Mouse (Mus musculus): ENCODE measurements around the gene Ddr1.

Gene Ddr1

DNA sequence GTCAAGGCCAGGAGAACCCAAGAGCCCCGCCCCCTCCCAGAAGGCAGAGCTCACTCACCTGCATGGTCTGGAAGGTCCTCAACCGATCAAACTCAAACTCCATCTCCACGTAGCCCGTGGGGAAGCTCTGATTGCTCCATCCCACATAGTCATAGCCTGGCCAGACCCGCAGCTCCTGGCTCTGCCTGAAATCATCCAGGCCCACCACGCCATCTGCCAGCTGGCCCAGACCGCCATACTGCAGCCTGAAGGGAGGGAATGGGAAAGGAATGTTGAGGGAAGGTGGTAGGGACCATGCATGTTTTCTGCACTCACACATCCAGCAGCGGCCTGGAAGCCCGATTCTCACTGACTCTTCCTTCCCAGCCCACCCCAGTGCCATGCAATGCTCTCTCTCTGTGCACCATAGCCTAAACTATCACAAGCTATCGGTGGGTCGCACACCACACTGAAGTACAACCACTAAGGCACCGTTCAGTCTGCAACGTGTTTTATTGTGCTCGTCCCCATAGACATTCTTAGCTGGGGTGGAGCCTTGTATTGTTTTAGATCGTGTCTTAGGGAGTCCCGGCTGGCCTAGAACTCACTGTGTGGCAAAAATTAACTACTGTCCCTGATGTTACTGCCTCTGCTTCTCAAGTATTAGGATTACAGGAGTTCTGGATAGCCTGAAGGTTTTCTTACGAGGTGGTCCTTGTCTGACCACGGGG lies 14.3 kb downstream of the Ddr1 start:
- DNase-seq, result no peak

DNA sequence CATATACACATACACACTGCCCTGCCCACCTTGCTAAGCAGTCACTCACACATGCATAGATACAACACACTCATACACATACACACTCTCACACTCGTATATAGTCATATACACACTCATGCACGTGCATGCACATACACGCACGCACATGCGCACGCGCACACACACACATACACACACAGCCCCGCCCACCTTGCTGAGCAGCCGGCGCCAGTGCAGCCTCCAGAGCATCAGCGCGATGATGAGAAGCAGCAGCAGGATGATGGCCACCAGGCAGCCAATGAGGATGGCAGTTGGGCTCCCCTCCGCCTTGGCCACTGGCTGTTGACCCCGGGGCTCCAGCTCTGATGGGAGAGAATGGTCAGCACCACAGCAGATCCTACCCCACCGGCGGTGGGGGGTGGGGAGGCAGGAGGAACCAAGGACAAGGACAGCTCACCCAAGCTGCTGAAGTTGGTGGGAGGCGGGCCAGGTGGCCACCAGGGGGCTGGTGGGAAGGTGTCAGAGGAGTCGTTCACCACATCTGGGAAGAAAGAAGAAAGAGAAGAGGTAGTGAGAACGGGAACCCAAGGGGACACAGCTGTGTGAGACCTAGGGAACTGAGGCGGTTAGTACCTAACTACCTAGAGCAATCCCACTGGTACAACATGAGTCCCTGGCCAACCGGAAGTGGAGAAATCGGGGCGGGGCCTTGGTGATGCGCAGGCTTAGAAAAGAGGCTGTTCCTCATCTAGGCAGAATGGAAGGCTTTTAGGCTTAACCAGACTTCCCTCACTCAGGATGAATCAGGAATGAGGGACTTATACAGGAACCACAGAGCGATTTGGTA lies 15.9 kb downstream of the Ddr1 start:
- no peak for DNase-seq

DNA sequence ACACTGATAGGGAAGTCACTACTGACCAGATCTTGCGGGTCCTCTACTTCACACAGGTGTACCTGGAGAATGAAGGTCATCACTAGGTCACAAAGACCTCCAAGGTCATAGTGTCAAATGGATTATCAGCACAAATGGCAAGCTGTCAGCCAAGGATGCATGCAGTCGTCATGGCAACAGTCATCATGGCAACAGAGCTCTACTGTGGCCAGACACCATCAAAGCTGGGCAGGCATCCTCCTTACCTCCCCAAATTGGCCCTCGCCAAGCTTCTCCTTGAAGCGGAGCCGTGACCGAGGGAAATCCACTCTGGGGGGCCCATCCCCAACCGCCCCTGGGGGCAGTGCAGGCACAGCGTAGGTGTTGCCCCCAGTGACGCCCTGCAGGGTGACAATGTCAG lies 19.4 kb downstream of the Ddr1 start:
- no peak for DNase-seq

DNA sequence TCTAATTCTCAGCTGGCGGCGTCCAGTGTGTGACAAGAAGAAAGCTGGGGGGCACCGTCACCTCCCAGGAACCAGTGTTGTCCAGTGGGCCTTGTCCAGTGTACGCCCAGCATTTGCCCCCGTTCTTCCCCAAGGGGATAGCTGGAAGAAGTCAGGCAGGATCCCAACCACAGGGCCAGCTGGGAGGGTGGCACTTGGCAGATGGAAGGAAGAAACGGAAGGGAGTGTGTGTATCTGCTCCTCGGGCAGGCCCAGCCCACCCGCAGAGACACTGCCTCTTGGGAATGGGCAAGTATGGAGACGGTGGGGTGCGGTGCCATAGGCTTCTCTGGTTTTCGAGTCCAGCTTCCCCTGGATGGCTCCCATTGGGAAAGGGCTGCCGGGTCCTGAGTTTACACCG lies 22.4 kb downstream of the Ddr1 start:
- DNase-seq, result no peak

DNA sequence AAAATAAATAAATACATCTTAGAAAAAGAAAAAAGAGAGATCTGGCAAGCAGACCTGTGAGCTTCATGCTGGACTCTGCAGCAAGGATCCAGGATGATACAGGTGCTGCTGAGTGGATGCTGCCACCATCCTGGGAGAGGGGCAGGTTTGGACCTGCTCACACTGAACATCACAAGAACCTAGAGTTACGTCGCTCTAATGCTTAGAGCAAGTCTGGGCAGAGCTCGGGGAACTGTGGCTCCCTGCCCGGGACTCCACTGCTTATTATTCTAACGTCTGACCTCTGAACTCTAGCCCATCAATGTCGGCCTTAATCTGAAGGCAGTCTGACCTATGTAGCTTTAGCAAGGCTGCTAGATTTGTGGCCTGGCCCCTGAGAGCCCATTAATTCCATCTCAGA lies 23.8 kb downstream of the Ddr1 start:
- no peak for DNase-seq

DNA sequence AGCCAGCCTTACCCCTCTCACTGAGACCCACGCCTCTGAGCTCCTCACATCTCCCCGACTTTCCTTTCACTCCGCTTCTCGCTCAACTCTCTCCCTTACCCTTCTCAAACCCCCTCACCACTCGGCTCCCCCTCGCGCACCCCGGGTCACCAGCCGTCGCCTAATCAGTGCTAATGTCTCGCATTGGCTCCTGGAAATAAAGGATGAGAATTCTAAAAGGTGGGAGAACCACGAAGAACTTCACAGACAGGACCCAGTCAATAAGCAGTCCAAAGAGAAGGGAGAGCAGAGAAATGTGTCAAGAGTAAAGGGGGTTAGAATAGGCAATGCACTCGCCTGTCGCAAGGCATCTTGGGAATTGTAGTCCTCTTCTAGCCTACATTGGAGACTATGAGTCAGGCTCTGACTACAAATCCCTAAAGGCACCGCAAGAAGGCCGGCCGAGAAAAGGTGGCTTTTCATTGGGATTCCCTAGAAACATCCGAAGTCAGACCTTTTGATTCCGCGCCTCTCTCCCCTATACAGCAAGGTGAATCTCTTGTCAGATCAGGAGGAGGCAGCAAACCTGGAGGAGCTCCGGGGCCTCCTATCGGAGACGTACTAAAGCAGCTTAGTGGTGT lies 30.9 kb downstream of the Ddr1 start, which contains the start of gene Gtf2h4:
Gtf2h4 (minus strand) TSS at position 324 of the 620 bp plus-strand sequence.
- peak; percentile 87 to 95 for DNase-seq

DNA sequence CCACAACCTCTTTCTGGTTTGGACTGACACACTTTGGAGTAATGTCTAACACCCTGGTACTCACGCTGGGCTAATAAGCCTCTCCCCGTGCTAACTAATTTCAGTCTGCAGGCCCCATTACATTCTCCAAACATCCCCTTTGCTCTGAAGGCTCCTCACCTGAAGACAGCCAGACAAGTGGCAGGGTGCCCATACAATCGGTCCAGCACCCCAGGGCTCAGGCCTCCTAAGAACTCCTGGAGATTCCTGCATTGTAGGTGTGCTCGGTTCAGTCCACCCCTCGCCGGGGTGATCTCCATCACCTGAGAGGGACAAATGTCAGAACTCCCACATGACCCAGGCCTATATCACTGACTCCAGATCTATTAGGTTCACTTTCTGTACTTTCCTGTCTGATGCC lies 31.9 kb downstream of the Ddr1 start:
- no peak for DNase-seq

DNA sequence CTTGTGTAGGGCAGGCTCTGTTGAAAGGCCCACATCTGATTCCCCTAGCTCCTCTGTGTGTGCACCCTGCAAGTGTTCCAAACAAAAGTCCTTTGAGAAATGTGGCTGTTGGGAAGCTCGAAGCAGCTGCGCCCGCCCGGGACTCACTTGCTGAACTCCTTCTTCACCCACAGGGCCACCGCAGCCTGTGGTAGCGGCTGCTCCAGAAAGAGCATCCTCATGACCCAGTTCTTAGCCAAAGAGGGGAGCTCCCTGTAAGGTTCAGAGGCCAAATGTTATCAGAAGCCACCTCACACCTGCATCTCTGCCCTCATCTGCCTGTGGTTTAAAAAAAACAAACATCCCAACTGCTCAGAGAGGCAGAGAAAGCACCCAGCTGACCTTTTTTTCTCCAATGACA lies 32.6 kb downstream of the Ddr1 start:
- no peak for DNase-seq

DNA sequence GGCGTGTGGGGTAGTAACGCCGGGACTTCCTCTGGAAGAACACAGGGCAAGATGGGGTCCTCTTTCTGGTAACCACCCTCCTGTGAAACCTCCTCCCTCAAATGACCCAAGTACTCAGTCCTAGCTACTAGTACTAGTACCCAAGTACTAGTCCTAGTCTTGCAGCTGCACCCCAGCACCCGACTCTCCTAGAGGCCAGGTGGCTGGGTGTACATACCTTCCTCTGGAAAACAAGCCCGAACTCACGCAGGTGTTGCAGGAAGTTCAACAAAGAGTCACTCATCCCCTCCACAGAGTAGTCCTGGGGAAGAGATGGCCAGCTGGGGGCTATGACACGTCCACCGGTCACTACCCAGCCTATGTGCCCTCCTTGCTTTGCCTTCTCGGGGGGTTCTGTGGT lies 34.7 kb downstream of the Ddr1 start:
- no peak for DNase-seq

DNA sequence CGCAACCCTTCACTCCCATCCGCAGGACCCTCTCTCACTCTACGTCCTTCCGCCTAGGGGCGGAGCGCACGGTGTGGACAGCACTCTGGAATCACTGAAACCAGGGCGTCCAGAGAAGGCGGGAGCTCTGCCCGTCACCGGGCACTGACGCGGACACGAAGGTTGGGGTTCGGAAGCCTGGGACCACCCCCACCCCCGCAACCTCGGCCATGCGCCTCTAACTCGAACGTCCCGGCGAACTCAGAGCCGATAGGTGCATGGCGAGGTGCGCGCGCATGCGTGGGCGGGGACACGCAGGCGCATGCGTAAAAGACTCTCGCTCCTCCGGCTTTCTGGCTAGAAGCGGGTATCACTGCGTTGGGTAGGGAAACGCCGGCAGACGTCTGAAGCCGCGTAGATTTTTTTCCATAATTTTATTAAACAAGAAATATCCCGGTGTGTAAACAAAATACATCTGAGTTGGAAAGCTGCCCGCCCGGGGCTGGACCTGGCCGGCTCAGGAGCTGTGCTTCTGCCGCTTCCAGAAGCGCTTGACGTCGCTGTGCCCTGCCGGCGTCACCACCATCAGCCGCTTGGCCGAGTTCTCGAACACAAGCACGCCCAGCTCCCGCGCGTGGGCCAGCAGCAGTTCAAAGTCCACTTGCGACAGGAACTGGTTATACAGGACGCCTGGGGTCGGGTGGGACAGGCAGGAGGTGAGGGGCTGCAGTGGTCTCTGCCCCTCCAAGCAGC lies 36.9 kb downstream of the Ddr1 start, which contains the start of gene Vars2:
Vars2 (minus strand) TSS at position 259 of the 732 bp plus-strand sequence.
- peak; percentile 95 to 99 for DNase-seq

DNA sequence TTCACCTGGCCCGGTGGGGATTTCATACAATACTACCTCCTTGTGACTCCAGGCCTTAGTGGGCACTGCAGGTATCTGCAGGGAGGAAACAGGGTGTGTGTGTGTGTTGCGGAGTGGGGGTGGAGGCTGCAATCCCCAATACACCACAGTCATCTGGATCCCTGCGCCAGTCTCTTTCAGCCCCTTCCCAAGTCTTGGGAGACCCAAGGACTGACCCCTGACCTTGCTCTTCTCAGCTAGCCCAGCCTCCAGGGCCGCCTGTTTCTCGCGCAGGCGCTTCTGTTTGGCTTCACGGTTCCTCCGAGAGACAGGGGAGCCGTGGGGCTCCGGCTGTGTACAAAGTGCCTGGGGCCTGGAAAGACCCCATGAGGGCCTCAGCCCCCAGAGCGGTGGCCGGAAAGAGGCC lies 37.6 kb downstream of the Ddr1 start:
- DNase-seq, result peak in 1 of 2 experiments; percentile 34

DNA sequence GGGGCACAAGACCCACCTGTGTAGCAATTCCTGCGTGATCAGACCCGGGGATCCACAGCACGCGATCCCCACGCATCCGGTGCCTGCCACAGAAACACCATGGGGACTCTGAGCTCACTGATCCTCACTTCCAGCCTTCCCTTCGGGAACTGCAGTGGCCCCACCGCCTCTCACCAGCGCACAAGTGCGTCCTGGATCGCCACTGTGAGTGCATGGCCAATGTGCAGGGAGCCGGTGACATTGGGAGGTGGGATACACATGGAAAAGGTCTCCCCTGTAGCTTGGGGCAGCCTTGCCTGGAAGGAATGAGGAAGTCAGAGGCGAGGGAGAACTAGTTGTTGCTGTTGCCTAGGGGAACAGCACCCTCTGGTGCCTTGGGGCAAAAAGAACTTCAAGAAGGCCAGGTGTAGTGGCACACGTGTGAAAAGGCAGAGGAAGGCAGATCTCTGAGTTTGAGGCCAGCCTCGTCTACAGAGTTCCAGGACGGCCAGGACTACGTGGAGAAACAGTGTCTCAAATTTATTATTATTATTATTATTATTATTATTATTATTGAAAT lies 38.4 kb downstream of the Ddr1 start:
- DNase-seq, result no peak

DNA sequence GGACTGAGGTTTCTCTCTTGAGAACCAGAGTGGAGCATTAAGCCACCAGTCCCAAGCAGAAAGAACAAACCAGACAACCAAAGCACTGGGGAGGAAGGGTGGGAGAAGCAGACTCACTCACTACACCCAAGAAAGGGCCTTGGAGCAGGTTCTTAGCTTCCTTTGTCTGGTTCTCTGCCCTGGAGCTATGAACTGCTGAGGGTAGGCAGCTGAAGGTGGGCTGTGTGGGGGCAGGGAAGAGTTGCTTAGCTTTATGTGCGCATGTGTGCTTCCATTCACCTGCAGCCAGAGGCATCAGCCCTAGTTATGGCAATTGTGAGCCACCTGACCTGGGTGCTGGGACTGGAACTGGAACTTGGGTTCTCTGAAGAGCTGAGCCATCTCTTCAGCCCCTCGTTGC lies 51.3 kb downstream of the Ddr1 start:
- no peak for DNase-seq

DNA sequence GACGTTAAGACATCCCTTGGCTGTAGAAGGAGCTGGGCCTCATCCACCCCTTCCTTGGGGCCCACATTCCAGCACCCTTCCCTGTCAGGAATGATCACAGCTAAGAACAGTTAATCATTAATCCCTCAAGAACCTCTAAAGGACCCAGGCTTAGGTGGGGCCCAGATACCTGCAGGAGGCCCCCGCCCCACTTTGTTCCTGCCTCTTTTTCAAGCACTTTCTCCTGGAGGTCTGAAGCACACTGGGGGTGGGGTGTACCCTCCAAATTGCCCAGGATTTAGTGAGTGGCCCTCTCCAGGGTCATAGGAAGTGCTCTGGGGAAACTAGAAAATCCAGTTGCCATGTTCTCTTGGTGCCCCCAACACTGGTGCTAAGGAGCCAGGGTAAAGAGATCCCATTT lies 55.0 kb downstream of the Ddr1 start:
- no peak for DNase-seq

DNA sequence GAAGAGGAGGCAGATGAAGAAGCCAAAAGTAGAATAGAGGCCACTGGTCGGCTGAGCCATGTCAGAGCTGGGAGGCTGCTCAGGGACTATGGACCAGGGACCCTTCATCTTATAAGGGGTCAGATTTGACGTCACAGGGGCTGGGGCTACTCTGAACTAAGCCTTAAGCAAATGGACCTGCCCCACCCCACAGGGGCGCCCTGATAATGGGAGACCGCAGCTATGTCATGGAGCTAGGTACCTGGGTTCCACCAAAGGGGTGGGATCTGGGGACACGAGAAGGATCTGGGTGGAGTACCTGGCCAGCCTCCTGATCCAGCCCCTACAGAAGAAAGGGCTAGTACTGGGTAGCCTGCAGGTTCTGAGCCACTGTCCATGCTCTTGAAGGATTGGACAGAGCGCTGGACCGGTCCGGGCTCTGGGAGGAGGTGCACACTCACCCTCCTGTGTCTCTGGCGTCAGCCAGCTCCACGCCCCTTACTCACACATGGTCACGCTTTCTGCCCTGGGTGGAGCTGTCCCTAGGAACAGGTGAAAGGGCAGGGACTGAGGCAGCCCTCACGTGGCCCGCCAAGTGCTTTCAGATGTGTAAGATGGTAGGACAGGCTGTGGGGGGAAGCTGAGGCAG lies 60.7 kb downstream of the Ddr1 start, which contains the start of gene Mucl3:
Mucl3 (minus strand) TSS at position 87 of the 628 bp plus-strand sequence.
- no peak for DNase-seq

DNA sequence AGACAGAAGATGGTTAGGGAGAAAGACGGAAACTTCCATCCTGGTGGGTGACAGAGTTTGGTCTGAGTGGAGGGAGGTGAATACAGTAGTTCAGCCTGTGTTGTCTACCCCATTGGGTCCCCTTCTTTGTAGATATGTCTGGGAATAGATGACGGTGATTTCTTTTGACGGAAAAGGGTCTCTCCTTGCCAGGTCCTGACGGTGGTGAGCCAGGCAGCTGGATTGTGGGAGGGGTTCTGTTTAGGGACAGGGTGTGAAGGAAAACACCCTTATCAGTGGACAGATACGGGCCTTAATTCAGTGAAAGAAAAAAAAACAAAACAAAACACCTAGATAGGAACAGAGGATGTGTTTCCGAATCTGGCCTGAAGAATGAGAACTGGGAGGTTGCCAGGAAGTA lies 65.1 kb downstream of the Ddr1 start:
- DNase-seq, result no peak

DNA sequence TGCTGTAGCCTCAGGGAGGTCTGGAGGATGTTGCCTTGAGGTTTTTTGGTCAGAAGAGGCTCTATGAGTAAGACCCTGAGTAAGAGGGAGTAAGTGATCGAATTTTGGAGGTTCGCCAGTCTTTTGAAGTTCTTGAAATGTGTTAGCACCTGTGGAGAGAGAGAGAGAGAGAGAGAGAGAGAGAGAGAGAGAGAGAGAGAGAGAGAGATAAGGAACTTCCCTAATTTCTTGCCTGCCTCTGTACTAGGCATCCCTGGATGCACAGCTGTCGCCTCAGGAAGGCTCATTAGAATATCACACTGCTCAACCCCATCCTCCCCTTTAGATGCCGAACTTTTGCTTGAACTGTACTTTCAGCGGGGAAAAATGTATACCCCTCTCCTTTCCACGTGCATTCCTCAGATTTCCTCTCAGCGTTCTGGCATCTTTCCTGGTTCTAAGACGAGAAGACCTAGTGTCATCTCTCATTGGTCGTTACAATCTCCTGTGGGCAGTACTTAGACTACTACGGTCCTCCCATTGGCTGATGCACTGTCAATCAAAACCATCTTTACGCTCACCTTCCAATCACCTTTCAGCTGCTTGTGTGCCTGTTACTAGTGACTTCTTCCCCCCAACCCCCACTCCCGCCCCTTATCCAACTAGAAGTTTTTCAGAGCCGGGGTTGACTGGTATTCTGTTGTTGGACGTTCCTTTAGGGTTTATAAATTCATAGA lies 65.8 kb downstream of the Ddr1 start:
- peak; percentile 23 to 28 for DNase-seq

DNA sequence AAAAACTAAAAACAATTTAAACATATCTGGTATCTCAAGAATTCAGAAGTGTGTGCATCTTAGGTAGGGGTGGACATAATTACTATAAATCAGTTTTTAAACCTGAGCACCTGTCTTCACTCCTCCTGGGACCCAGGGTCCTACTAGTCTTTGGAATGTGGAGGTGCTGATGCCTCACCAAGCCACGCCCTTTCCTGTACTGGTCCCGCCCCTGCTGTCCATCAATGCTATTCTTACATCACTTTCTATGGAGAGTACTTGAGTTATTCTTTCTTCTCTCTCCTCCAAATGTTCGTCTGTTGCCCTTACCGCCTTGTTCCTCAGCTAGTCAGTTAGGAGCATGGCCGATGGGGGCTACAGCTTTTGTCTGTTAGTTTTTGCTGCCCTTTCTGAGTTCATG lies 68.1 kb downstream of the Ddr1 start:
- DNase-seq, result peak; percentile 44 to 65

DNA sequence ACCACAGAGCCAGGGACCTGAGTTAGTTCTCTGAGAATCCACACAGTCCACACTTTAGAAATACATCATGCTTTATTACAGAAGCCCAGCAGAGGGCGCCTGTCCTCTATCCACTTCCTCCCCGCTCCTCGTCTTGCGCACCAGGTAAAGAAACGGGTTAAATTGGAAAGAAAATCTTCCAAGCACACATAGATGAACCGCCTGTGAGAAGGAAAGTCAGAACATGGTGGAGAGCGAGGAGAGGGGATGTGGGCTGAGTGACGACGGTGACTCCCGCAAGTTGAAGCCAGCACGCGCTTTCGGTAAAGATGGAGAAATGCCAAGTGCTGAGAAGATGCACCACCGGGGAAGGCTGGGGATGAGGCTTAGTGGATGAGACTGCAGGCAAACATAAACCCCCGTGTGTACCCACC lies 68.7 kb downstream of the Ddr1 start:
- peak; percentile 78 to 85 for DNase-seq

DNA sequence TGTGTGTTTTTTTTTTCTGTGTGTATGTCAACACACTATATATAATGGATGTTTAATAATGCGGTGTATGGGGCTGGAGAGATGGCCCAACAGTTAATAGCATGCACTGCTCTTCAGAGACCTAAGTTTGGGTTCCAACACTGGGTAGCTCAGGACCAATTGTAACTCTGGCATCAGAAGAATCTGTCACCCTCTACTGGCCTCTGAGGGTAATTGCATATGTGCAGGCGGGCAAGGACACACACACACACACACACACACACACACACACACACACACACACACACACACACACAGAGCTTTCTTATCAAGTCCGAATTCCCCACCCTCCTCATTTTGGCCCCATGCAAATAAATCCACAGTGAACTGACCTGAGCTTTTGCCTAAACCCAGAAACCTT lies 69.2 kb downstream of the Ddr1 start:
- no peak for DNase-seq

DNA sequence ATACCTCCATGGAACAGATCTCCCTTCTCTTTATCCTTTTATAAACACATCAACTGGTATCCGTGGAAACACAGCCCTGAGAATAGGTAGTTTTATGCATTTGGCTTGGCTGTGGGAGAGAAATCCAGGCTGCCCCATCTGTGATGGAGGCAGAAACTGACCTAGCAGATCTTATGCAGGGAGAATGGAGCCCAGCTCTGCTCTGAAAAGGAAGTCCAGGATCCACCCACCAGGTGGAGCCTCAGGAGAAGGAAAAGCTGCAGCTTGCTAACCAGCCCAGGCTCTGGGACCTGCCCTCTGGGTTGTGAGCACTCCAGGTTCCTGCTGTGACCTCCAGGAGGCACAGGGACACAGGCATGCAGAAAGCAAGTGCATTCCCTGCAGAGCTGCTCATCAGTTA lies 70.4 kb downstream of the Ddr1 start:
- DNase-seq, result peak in 1 of 2 experiments; percentile 17
